Mouse (Mus musculus) 3134 (cell line): ENCODE results near the gene Notch2.

Experiments
- DNase-seq: peaks from one replicate; pipeline ENCODE4 v3.0.0-alpha.2; 2011; ENCODE audit warnings: low spot score; ENCODE audit not compliant: insufficient read length; ENCODE audit errors: extremely low read depth

Gene Notch2

GRCm38 (mm10) chr3:97993920-97994545 is 19.3 kb upstream of the Notch2 start:
- peak; percentile 40 for DNase-seq

GRCm38 (mm10) chr3:97994818-97995217 is 18.5 kb upstream of the Notch2 start:
- DNase-seq: no peak

GRCm38 (mm10) chr3:97998349-97998748 is 15.0 kb upstream of the Notch2 start:
- peak; percentile 37 for DNase-seq

GRCm38 (mm10) chr3:98003558-98003957 is 9.8 kb upstream of the Notch2 start:
- DNase-seq: no peak

DNA sequence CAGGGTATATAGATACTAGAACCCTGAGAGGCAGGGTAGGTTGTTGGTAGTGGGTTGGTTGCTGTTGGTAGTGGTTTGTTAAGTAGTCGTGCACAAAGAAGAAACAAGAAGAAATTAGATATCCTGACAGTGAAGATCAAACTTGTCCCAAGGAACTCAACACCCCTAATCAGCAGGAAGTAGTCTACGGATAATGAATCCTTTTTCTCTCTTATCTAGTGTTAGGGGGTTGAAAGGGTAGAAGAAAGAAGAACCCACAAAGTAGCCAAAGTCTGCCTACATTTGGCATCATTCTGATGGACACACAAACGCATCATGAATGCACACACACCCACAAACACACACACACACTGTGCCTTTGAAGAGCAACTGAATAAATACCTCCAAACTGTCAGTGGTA is 9.1 kb upstream of the Notch2 start:
- no peak for DNase-seq

GRCm38 (mm10) chr3:98005306-98005705 is 8.0 kb upstream of the Notch2 start:
- no peak for DNase-seq

GRCm38 (mm10) chr3:98006046-98006691 is 7.2 kb upstream of the Notch2 start:
- no peak for DNase-seq

DNA sequence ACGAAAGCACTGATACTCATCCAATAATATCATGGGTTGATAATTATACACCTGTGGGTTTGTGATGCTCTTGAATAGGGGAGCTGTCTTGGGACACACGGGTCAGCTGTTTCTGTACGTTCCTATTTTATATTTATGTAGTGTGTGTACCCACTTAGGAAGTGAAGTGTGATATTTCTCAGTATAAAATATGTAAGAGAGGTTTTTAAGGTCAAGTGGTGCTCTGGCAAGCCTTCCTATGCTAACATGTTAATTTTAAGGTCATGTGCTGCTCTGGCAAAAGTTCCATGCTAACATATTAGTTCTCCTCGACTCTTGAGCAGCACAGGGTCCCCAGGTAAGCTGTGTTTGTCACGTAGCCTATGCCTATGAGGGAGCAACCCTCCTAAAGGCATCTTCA is 6.4 kb upstream of the Notch2 start:
- no peak for DNase-seq

GRCm38 (mm10) chr3:98008143-98008542 is 5.2 kb upstream of the Notch2 start:
- no peak for DNase-seq

GRCm38 (mm10) chr3:98009190-98009840 is 4.0 kb upstream of the Notch2 start:
- DNase-seq: no peak

- no peak for DNase-seq
Measured at GRCm38 (mm10) chr3:98013086-98013400, 284 bp upstream of the Notch2 start.

DNA sequence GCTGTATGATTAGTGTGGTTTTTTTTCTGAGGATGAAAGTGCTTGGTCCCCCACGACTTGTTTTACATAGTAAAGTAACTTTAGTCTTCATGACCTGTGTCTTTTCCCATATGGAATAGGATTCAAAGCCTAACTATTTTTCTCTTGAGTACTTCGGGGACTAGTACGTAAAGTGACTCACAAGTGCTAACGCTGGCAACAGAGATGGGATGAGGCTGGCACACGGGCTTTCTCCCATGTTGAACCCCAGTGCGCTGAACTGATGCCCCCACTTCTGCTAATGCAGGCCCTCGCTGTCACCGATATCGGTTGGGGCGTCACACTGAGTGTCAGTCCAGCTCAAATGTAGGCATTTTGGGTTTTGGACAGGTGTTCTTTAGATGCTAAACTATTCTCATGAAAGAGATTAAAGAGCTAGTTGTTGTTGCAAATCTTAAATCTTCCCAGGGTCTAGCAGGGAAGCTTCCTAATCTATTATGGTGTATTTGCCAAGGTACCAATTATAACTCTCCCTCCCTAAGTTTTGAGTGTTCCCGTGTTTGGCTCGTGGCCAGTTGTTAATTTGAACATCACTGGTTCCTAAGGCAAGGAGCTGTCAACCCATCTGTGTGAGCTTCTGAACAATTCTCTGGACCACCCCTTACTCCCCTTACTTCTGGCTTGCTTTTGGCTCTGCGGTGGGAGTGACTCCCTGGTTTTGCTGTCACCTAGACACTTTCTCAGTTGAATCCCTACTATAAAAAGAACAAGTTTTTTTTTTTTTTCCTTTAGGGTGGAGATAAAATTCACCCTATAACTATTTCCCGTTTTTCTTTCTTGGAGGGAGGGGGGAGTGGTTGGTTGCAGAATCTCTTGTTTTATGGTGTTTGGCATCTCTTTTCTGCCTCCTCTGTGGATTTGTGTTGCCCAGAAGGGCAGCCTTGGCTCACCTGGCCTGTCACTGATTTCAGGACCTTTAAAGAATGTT is 2.2 kb downstream of the Notch2 start:
- peak; percentile 54 for DNase-seq

GRCm38 (mm10) chr3:98016901-98017591 is 3.7 kb downstream of the Notch2 start:
- DNase-seq: no peak

DNA sequence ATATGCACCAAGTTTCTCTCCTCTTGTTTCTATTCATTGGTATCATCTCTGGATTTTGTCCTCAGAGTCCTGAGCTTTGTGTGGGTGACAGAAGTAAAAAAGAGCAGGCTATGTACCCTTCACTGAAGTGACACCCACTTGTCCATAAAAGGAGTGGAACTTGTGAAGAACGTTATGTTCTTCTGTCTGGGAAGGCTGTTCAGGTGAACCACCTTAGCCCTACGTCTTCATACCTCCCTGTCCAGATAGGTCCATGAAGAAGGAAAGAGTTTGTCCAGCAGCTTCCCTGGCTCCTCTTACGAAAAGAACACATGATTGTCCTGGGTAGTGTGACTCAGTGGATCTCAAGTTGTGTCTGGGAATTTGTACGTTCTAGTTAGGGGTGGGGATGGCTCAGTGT is 4.9 kb downstream of the Notch2 start:
- no peak for DNase-seq

DNA sequence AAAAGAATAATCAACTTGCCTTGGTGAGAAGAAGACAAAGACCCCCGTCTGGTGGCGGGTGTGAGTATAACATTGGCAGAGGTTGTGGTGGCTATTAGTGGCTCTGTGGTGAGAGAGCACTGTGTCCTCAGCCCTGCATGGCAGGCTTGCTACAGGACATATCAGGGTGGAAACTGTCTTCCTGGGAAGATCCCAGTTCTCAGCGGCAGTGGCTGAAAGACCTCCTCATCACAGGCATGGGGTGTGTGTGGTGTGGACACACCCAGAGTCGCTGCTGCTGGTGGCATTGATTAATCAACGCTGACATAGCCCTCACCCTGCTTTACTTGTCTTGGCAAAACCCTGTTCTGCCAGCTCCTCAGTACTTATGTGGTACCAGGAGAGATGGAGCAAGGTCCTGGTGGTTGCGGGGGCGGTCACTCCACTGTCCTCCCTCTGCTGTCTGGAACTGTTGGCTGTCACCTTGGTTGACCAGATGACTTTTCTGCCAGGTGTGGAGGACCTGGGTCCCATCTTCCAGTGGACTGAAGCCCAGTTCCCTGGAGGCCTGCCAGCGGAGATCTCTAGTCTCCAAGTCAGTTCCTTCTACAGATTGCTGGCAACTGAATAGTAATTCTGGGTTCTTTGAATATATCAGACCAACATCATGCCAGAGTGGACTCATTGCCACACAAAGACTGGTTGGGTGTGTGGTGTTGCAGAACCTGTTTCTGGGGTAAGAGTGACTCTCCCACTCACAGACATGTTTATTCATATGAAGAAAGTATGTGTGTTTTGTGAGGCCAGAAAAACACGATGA is 7.3 kb downstream of the Notch2 start:
- DNase-seq: no peak

- peak; percentile 84 for DNase-seq
Measured at GRCm38 (mm10) chr3:98024288-98024848, 11.0 kb downstream of the Notch2 start.

DNA sequence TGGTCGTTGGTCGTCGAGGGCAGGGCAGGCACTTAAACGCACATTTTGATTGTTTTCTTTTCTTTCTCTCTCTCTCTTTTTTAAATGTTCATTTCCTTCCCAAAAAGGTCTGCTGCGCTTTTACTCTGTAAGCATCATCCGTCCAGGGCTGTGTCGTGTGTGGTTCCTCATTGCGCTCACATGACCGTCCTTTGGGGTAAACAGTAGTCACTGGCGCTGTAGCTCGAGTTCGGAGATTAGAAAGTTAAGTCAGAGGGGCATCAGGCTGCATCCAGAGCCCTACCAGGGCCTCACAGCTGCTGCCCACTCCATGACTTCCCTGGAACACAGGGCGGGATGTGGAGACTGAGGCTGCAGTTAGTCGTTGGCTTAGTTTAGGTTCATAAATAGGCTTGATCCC is 12.2 kb downstream of the Notch2 start:
- DNase-seq: no peak

- peak; percentile 35 for DNase-seq
Measured at GRCm38 (mm10) chr3:98025921-98026880, 12.9 kb downstream of the Notch2 start.
